Mouse (Mus musculus) midbrain, embryonic 11.5 days (tissue): Measurements from ENCODE around the gene Abtb2. TPM values are rescaled to one million over a fixed set of nuclear protein-coding genes. Genes with fewer than 3 reads are reported as not detected.

Source experiments
- ATAC-seq: fragments of 200-750 bp; cut with Nextera tagmentation; 2 replicates; pipeline ENCODE4 v1.8.0; 2017; ENCODE audit warnings: moderate TSS enrichment, moderate library complexity; ENCODE audit not compliant: low FRiP score
- DNase-seq: peaks from one replicate; pipeline ENCODE4 v3.0.0; 2015; ENCODE audit warnings: low spot score; ENCODE audit errors: missing footprints
- H3K27ac ChIP-seq: fragments of 300-500 bp; sonication (generic); 2 replicates; pipeline ENCODE4 v1.5.1; 2014; ENCODE audit warnings: low read depth, low read length
- H3K27me3 ChIP-seq: fragments of 300-500 bp; sonication (generic); 2 replicates; pipeline ENCODE4 v1.6.1; 2014; ENCODE audit warnings: mild to moderate bottlenecking, low read length, moderate library complexity, mixed read lengths; ENCODE audit not compliant: control insufficient read depth, insufficient read depth
- H3K36me3 ChIP-seq: fragments of 300-500 bp; sonication (generic); 2 replicates; pipeline ENCODE4 v1.6.1; 2014; ENCODE audit warnings: mild to moderate bottlenecking, low read length, moderate library complexity, mixed read lengths; ENCODE audit not compliant: control insufficient read depth, insufficient read depth
- H3K4me1 ChIP-seq: fragments of 300-500 bp; sonication (generic); 2 replicates; pipeline ENCODE4 v1.6.1; 2014; ENCODE audit warnings: low read length; ENCODE audit not compliant: control insufficient read depth, insufficient read depth
- H3K4me2 ChIP-seq: fragments of 300-500 bp; sonication (generic); 2 replicates; pipeline ENCODE4 v1.6.1; 2014; ENCODE audit warnings: mild to moderate bottlenecking, moderate library complexity
- H3K4me3 ChIP-seq: fragments of 300-500 bp; sonication (generic); 2 replicates; pipeline ENCODE4 v1.5.1; 2014; ENCODE audit warnings: low read depth, low read length
- H3K9ac ChIP-seq: fragments of 300-500 bp; sonication (generic); 2 replicates; pipeline ENCODE4 v1.6.1; 2014; ENCODE audit warnings: low read length
- H3K9me3 ChIP-seq: fragments of 300-500 bp; sonication (generic); 2 replicates; pipeline ENCODE4 v1.6.1; 2016; ENCODE audit warnings: low read length; ENCODE audit not compliant: control insufficient read depth
- WGBS: fragments of 180-500 bp; shearing (Covaris S2); extraction: QIAGEN DNeasy Blood & Tissue Kit; methylation state at CpG from one replicate; pipeline ENCODE4 v1.1.7; 2014; 5-methylcytosine and 5-hydroxymethylcytosine counted together
- polyA plus RNA-seq: library from polyadenylated mRNA; unstranded; fragments of >200 nt; fragmentation: Nextera tagmentation; extraction: Ambion mirVana; gene quantifications from 2 replicates; pipeline ENCODE4 v1.2.1, GENCODE M21; 2014

Abtb2 gene
- polyA plus RNA-seq, 1 experiment from 2014 or later, result 12.1 TPM

DNA sequence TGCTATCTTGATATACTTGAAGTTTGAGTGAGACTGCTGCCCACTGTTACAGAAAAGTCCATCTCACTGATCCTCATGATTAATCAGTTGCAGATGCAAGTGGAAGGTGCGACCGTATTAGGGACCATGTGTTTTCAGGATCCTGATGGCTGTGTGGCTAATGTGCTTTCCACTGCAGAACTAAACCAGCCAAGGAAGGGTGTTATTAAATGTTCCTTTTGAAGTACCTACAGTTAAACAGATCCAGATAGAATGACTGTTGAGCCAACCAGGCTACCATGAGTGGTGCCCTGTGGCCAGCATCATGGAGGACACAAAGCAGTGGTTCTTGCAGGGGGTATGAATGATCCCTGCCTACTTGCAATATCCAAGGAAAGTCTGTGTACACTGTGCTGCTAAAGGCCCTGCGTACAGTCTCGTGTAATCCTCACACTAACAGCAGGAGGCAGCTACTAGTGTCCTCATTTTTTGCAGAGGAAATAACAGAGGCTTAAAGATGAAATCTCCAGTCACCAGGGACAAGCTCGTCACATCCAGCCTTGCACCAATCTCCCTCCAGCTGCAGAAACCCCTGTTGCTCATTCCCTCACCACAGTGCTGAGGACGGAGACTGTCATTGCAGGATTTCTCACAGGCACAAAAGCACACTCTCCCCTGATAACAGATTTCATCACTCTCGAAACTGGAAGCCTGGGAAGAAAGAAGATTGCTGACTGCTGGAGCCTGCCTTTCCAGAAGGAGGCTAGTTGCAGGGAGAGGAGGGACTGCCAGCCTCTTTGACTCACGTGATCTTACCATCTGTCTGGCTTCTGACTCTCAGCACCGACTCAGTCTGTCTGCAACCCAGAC, 25.9 kb downstream of the Abtb2 start:
- DNase-seq, result no peak
- ATAC-seq, result peak; percentile 44; the same call in 1 of the 2 replicates
- H3K4me2 ChIP-seq, result no peak overlapping the region
- H3K9me3 ChIP-seq, result no peaks in the 10 kb centered on the region
- H3K4me3 ChIP-seq, result no peak overlapping the region
- H3K27ac ChIP-seq, result peak overlapping the region; percentile 27
- H3K9ac ChIP-seq, result no peak overlapping the region
- H3K4me1 ChIP-seq, result peaks cover 10% of the 10 kb centered on the region
- 61% methylated on average over 9 of the region's 9 CpGs for WGBS
- H3K36me3 ChIP-seq, result no peaks in the 10 kb centered on the region
- H3K27me3 ChIP-seq, result no peaks in the 10 kb centered on the region

DNA sequence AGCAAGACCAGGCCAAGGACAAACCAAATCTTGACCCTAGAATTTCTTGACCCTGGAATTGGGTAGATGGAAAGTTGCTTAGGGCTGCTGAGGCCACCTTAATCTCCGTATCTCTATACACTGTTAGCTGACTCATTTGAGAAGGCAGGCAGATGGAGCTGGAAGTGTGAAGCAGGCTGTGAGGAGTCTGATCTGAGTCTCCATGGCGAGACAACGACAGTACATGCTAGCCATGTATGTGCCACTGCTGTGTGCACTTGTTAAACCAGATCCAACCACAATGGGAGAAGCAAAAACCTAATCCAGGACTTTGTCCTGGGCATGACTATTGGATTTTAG, 26.4 kb downstream of the Abtb2 start:
- Histone ChIP-seq H3K4me3 (no peak overlapping the region), H3K27me3 (no peaks in the 10 kb centered on the region), H3K36me3 (no peaks in the 10 kb centered on the region), H3K9ac (no peak overlapping the region), H3K9me3 (no peaks in the 10 kb centered on the region), H3K4me2 (no peak overlapping the region), H3K27ac (peak overlapping the region; percentile 27), H3K4me1 (peaks cover 10% of the 10 kb centered on the region)
- DNase-seq, result no peak
- 0 out of 2 replicates have a peak, but pooled peaks have one; percentile 7 for ATAC-seq
- WGBS, result 78% methylated on average over 3 of the region's 3 CpGs

DNA sequence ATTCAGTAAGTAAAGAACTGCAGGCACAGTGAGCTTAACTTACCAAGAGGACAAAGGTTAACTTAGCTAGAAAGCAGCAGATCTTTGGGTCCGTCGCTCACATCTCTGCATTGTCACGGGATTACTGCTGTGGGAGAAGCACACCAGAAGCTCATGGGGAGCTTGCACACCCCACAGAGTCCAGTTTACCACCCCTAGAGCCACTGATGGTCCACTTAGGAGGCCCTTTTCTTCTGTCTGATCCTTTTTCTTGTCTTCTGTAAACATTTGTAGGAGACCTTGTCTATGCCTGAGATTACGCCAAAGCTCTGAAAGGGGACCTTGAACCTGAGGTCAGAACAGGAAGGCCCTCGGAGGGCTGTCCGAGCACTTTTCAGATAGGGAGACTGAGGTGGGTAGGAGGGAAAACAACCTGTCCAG, 28.5 kb downstream of the Abtb2 start:
- Histone ChIP-seq H3K4me2 (no peak overlapping the region), H3K9ac (no peak overlapping the region), H3K36me3 (no peaks in the 10 kb centered on the region), H3K4me1 (peaks cover 10% of the 10 kb centered on the region), H3K9me3 (no peaks in the 10 kb centered on the region), H3K4me3 (no peak overlapping the region), H3K27me3 (no peaks in the 10 kb centered on the region), H3K27ac (no peak overlapping the region)
- no peak for DNase-seq
- ATAC-seq, result no peak
- WGBS, result 32% methylated on average over 6 of the region's 6 CpGs

- no peak overlapping the region for H3K9ac ChIP-seq
- H3K4me2 ChIP-seq, result no peak overlapping the region
- no peaks in the 10 kb centered on the region for H3K27me3 ChIP-seq
- no peak for DNase-seq
- H3K27ac ChIP-seq, result no peak overlapping the region
- no peaks in the 10 kb centered on the region for H3K9me3 ChIP-seq
- no peak overlapping the region for H3K4me3 ChIP-seq
- 68% methylated on average over 5 of the region's 5 CpGs for WGBS
- H3K4me1 ChIP-seq, result peaks cover 12% of the 10 kb centered on the region
- no peak for ATAC-seq
- H3K36me3 ChIP-seq, result no peaks in the 10 kb centered on the region
Measured at GRCm38 (mm10) chr2:103595028-103595651, 29.0 kb downstream of the Abtb2 start.

DNA sequence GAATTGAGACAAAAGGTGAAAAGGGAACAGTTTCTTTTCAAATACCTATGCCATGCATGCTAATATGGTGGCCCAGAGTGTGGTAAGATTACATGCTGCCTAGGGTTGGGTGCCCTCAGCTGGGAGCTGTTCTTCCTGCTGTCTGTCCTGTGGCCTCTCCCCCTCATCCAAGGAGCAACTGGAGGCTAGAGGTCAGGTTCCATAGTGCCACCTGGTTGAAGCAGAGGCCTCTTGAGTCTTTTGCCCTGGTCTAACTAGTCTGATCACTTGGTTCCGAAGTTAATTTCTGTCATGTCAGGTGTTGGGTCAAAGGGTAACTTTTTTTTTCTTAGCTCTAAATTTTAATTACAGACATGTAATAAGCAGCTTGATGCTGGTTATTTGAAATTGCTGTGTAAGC, 33.2 kb downstream of the Abtb2 start:
- Histone ChIP-seq H3K9me3 (no peaks in the 10 kb centered on the region), H3K36me3 (no peaks in the 10 kb centered on the region), H3K4me1 (peaks cover 10% of the 10 kb centered on the region), H3K4me2 (no peak overlapping the region), H3K27me3 (no peaks in the 10 kb centered on the region), H3K4me3 (no peak overlapping the region), H3K9ac (no peak overlapping the region), H3K27ac (no peak overlapping the region)
- 96% methylated on average over 1 of the region's 1 CpGs for WGBS
- ATAC-seq (no peak), DNase-seq (no peak)

GRCm38 (mm10) chr2:103600165-103600891, 34.2 kb downstream of the Abtb2 start:
- Histone ChIP-seq H3K27me3 (no peaks in the 10 kb centered on the region), H3K4me3 (no peak overlapping the region), H3K27ac (no peak overlapping the region), H3K4me1 (peaks cover 5% of the 10 kb centered on the region; the same call in 1 of the 2 replicates), H3K36me3 (no peaks in the 10 kb centered on the region), H3K9ac (no peak overlapping the region), H3K4me2 (no peak overlapping the region), H3K9me3 (no peaks in the 10 kb centered on the region)
- no peak for DNase-seq
- no peak for ATAC-seq
- WGBS, result 49% methylated on average over 8 of the region's 8 CpGs

- peaks cover 5% of the 10 kb centered on the region; the same call in 1 of the 2 replicates for H3K4me1 ChIP-seq
- no peaks in the 10 kb centered on the region for H3K27me3 ChIP-seq
- DNase-seq, result no peak
- no peaks in the 10 kb centered on the region for H3K36me3 ChIP-seq
- 56% methylated on average over 1 of the region's 1 CpGs for WGBS
- no peaks in the 10 kb centered on the region for H3K9me3 ChIP-seq
- no peak overlapping the region for H3K4me3 ChIP-seq
- H3K27ac ChIP-seq, result no peak overlapping the region; the same call in 1 of the 2 replicates
- ATAC-seq, result no peak
- no peak overlapping the region for H3K9ac ChIP-seq
- no peak overlapping the region for H3K4me2 ChIP-seq
Measured at GRCm38 (mm10) chr2:103601126-103601525, 35.0 kb downstream of the Abtb2 start.

GRCm38 (mm10) chr2:103601531-103601930, 35.4 kb downstream of the Abtb2 start:
- H3K4me2 ChIP-seq, result no peak overlapping the region
- no peaks in the 10 kb centered on the region for H3K9me3 ChIP-seq
- ATAC-seq (no peak), DNase-seq (no peak)
- no peak overlapping the region for H3K4me3 ChIP-seq
- H3K9ac ChIP-seq, result no peak overlapping the region
- no peaks in the 10 kb centered on the region for H3K36me3 ChIP-seq
- H3K27me3 ChIP-seq, result no peaks in the 10 kb centered on the region
- peaks cover 5% of the 10 kb centered on the region; the same call in 1 of the 2 replicates for H3K4me1 ChIP-seq
- 91% methylated on average over 1 of the region's 1 CpGs for WGBS
- no peak overlapping the region for H3K27ac ChIP-seq

DNA sequence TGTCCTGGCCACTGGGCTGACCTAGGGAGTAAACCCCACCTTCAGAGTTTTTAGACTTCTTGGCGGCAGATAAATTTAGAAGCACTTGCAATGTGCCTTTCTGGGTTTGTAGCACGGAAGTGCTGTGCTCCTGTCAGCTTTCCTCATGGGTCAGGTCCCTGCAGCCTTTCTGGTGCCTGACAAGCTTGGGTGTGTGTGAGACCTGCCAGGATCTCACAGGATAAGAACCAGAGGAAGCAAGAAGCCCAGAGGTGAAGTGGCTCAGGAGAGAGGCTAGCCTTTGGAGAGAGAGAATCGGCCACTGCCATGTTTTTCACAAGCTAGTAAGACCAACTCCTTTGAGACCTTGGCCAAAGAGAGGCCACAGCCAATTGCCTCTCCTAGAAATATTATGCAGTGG, 37.1 kb downstream of the Abtb2 start:
- H3K4me2 ChIP-seq, result no peak overlapping the region
- H3K4me1 ChIP-seq, result peaks cover 5% of the 10 kb centered on the region; the same call in 1 of the 2 replicates
- WGBS, result 90% methylated on average over 3 of the region's 3 CpGs
- no peaks in the 10 kb centered on the region for H3K36me3 ChIP-seq
- no peak for DNase-seq
- no peak for ATAC-seq
- H3K9me3 ChIP-seq, result no peaks in the 10 kb centered on the region
- H3K27ac ChIP-seq, result no peak overlapping the region
- H3K4me3 ChIP-seq, result no peak overlapping the region
- no peaks in the 10 kb centered on the region for H3K27me3 ChIP-seq
- no peak overlapping the region for H3K9ac ChIP-seq
